Mouse (Mus musculus): ENCODE results near the gene Tfap2e. TPM values are rescaled to one million over a fixed set of nuclear protein-coding genes. Genes with fewer than 3 reads are reported as not detected.

Gene Tfap2e
- total RNA-seq, 2 experiments from 2014 or later = not detected

DNA sequence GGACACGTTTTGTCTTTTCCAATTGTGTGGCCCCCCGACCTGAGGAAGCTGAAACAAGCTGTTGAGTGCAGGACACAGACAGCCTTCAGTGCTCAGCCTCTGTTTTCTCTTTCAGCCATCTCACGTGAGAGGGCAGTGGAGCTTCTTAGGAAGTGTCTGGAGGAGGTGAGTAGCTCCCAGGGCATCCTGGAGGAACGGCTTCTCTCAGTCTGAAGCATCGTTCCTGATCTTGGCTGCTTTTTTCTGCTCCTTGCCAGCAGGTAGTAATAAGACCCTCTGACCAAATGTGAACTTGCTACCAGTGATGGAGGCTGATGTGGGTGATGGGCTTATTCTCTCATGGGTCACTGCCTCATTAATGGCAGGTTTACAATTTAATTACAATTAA lies 28.6 kb downstream of the Tfap2e start:
- DNase-seq (ENCODE audit: low spot score in 2 of 2) = no peak

DNA sequence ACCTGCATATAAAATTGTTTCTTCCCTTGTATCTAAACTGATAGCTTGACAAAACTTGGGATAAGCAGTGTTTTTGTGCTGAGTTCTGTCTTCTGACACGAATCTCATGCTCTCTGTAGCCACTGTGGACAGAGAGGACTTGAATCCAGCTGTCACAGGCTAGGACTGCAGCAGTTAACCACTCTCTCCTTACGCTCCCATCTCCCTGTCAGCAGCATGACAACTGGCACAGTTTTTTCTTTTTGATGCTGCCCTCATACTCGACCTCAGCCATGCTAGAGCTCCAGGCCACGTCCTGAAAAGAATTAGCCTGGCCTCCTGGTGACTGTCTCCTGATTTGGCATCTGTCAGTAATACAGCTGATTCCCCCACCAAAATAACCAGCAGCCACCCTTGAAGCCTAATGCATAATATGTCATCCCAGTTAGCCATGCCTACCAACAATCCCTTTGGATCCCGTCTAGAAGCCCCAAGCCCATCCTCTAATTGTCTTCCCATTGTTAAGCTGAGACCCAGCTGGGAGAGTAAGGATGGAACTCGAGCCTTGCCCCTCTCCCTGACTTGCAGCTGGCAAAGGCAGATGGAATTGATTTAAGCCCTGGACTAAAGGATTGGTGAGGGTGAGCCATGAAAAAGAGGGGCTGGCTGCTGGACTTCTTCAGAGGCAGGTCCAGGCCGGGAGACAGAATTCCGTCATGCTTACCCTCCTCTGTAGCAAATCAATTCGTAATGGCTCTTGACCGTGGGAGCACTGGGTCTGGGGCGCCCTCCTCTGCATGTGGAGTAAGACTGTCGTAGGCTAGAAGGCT lies 29.2 kb downstream of the Tfap2e start:
- no peak for DNase-seq (ENCODE audit: low spot score in 2 of 2)

DNA sequence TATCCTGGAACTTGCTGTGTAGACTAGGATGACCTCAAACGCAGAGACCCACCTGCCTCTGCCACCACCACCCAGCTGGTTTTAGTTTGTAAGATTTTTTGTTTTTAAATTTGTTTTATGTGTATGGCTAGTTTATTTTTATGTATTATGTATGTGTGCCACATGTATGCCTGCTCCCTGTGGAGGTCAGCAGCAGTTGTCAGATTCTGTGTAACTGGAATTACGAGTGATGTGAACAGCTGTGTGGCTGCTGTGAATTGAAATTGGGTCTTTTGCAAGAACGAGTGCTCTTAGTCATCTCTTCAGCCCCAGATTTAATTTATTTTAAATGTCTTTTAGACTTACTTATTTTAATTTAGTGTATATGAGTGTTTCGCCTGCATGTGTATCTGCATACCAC lies 39.1 kb downstream of the Tfap2e start:
- no peak for DNase-seq (ENCODE audit: low spot score in 2 of 2)

DNA sequence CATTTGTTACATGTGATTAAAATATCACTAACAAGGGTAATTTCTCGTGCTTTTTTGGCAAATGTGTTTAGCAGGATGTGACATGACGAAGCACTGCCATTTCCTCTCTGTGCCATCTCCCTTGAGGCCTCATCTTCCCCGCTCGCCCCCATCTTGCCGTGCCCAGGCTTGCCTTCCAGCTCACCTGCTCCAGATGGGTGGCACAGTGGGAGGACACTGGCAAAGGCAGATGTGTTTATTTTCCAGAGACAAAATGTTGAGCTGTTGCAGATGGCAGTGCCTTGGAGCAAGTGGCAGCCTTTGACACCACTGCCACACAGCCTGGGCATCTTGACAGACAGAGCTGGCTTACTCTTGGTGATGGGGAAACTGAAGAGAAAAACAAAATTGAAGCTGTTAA lies 43.0 kb downstream of the Tfap2e start:
- no peak for DNase-seq (ENCODE audit: low spot score in 2 of 2)

DNA sequence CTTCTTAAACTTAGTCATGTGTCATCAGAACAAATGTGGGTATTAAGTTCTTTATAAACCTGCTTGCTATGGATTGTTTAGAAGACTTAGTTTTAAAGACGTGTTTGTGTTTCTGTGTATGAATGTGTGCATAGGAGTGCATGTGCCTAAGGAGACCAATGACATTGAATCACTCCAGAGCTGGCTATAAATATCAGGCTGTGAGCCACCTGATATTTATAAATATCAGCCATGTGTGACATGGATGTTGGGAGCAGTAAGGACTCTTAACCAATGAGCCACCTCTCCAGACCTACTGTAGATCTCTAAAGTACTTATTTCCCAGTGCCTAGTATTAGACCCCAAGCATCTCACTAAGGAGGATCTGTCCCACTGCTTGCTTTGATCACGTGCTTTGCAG lies 46.6 kb downstream of the Tfap2e start:
- DNase-seq (ENCODE audit: low spot score in 2 of 2) = no peak

DNA sequence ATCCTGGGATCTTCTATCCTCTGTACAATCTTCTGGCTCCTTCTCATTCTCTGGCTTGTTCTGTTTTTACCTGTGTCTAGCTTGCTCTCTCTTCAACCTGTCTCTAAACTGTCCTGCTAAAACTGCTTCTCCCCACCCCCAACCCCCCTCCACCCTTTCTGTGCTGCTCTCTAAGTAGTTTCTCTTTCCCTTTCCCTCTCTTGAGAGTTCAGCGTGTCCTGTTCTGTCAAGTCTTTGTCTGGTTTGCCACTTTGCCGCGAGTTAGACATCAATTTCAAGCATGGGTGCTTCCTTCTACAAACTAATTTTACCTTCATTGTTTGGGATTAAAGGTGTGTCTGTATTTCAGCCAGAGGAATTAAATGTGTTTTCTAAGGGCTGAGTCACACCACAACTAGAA lies 53.0 kb downstream of the Tfap2e start:
- no peak for DNase-seq (ENCODE audit: low spot score in 2 of 2)

DNA sequence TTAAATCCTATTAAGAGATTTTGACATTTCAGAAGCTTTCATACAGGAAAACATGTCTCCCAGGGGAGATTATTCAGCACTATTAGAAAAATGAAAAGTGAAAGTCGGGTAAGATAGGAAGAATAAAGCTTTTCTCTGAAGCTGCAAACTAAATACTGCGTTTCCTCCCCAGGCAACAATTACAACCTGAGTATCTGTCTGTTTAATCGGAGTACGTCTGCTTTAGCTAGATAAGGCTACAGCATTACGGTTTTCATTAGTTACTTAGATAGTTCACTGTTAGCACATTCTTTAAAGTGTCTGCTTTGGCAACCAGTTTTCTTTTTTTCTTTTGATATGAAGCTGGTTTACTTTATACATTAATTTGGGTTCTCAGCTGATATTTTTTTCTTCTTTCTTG lies 53.7 kb downstream of the Tfap2e start:
- DNase-seq (ENCODE audit: low spot score in 2 of 2) = no peak

DNA sequence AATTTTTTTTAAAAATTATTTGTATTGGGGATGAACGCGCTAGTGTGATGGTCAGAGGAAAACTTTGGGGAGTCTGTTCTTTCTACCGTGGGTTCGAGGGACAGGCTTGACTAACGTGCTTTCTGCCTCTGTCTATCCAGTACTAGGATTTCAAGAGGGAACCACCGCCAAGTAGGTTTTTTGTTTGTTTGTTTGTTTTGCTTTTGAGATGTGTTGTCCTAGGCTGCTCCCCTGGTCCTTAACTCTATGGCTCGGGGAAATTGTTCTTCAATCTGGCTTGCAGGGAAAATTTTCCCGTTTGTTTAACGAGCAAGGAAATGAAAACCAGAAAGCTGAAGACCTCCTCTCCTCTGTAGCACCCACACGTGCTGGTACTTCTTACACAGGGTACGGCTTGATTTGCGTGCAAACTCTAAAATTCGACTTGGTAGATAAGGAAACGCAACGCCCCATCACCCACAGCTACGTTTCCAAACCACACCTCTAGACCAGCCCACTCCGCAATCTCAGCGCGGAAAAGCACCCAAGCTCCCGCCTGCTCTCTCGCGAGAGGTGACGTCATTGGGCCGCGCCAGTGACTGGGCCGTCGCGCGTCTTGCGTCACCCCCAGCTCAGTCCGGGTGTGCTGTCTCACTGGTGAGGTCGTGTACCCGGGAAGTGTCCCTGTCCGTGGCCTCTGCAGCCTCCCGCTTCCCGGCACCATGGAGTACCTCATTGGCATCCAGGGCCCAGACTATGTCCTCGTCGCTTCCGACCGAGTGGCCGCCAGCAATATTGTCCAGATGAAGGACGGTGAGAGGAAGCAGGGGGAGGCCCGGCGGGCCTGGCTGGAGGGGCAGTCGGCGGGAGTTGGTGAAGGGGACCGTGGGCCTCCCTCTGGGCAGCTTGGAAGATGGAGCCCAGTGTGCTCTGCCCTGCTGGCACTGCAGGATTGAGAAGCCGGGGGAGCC lies 58.7 kb downstream of the Tfap2e start, which contains the start of gene Psmb2:
TSS of gene Psmb2 (plus strand) at position 577 of the 950 bp plus-strand sequence.
- DNase-seq (ENCODE audit: low spot score in 2 of 2) = peak; percentile 99

DNA sequence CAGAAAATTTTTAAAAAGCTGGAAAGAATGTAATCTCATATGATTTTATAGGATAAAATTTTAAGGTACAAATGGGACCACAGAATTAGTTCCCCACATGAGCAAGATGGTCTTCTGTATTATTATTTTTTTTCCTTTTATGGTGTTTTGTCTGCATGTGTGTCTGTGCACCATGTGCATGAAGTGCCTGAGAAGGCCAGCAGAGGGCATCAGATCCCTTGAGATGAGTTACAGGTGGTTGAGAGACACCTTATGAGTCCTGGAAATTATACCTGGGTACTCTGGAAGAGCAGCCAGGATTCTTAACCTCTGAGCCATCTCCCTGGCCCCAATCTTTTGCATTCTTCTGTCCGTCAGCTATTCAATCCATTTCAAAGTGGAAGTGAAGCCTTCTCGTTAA lies 69.0 kb downstream of the Tfap2e start:
- DNase-seq (ENCODE audit: low spot score in 2 of 2) = no peak

Other genes with a start within 250 kb of the Tfap2e start
- gene Ago4, start 202.8 kb downstream of the Tfap2e start, total RNA-seq (2021) = 1 to 10 TPM; 8.5 to 9.7 TPM
- gene Clspn, start 179.3 kb downstream of the Tfap2e start, total RNA-seq (2021) = 1 to 10 TPM in 1 of 2 experiments, under 1 TPM in 1; 0.98 to 3.2 TPM
- 10 to 100 TPM; 69.4 to 75.7 TPM for gene 5730409E04Rik, start 126.4 kb downstream of the Tfap2e start, total RNA-seq (2021)
- 100 to 1,000 TPM; 101 to 103 TPM for gene Psmb2, start 58.6 kb downstream of the Tfap2e start, total RNA-seq (2021)
- gene Ncdn, start 17.2 kb upstream of the Tfap2e start, total RNA-seq (2021) = 1,000 to 10,000 TPM; 1,037 to 1,100 TPM
- gene AU040320, start 17.3 kb upstream of the Tfap2e start, total RNA-seq (2021) = 10 to 100 TPM; 53.4 to 61.8 TPM
- 10 to 100 TPM; 59.3 to 60.3 TPM for gene Zmym4, start 231.9 kb upstream of the Tfap2e start, total RNA-seq (2021)

Measured in left cerebral cortex, adult 18-20 months (tissue).